Mouse (Mus musculus) stomach, embryonic 15.5 days (tissue): ENCODE data around the gene Btg1. TPM values are rescaled to one million over a fixed set of nuclear protein-coding genes. Genes with fewer than 3 reads are reported as not detected.

Experiments
- ATAC-seq: fragments of 200-750 bp; cut with Nextera tagmentation; 2 replicates; pipeline ENCODE4 v1.8.0; 2017; ENCODE audit warnings: low read depth, moderate number of reproducible peaks, moderate TSS enrichment; ENCODE audit not compliant: insufficient read depth, low FRiP score
- H3K27ac ChIP-seq: fragments of 300-500 bp; sonication (generic); 2 replicates; pipeline ENCODE4 v1.5.1; 2015; ENCODE audit warnings: mild to moderate bottlenecking, inconsistent platforms
- H3K27me3 ChIP-seq: fragments of 300-500 bp; sonication (generic); replicated peaks from 2 replicates; pipeline ENCODE4 v1.6.1; 2015; ENCODE audit warnings: inconsistent platforms
- H3K36me3 ChIP-seq: fragments of 300-500 bp; sonication (generic); 2 replicates; pipeline ENCODE4 v1.6.1; 2015; ENCODE audit warnings: inconsistent platforms
- H3K4me1 ChIP-seq: fragments of 300-500 bp; sonication (generic); 2 replicates; pipeline ENCODE4 v1.6.1; 2015; ENCODE audit warnings: inconsistent platforms
- H3K4me2 ChIP-seq: fragments of 300-500 bp; sonication (generic); 2 replicates; pipeline ENCODE4 v1.6.1; 2015; ENCODE audit warnings: mild to moderate bottlenecking, inconsistent platforms
- H3K4me3 ChIP-seq: fragments of 300-500 bp; sonication (generic); replicated peaks from 2 replicates; pipeline ENCODE4 v1.5.1; 2015; ENCODE audit warnings: inconsistent platforms
- H3K9ac ChIP-seq: fragments of 300-500 bp; sonication (generic); 2 replicates; pipeline ENCODE4 v1.6.1; 2015; ENCODE audit warnings: inconsistent platforms
- H3K9me3 ChIP-seq: fragments of 300-500 bp; sonication (generic); 2 replicates; pipeline ENCODE4 v1.6.1; 2016; ENCODE audit warnings: inconsistent platforms
- WGBS: fragments of 180-500 bp; shearing (Covaris S2); methylation state at CpG from one replicate; pipeline ENCODE4 v1.1.7; 2015; 5-methylcytosine and 5-hydroxymethylcytosine counted together
- polyA plus RNA-seq: library from polyadenylated mRNA; unstranded; fragments of >200 nt; fragmentation: Nextera tagmentation; extraction: Ambion mirVana; gene quantifications from 2 replicates; pipeline ENCODE4 v1.2.1, GENCODE M21; 2015

Btg1 gene
- polyA plus RNA-seq, 1 experiment from 2014 or later: 62.3 TPM

DNA sequence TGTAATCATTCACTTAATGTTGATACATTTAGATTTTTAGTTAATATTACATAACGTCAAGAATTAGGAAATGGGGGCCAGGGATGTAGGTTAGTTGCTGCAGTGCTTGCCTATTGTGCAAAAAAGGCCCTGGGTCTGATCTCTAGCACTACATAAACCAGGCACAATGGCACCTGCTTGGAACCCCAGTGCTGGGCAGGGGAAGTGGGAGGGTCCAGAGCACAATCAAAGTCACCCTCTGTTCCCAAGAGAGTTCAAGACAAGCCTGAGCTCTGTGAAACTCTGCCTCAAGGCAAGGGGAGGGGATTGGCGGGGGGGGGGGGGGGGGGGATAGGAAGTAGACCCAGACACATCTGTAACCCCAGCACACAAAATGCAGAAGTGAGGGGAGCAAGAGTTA, 24.7 kb upstream of the Btg1 start:
- no peak overlapping the region for H3K27ac ChIP-seq
- no peak for ATAC-seq
- no peaks in the 10 kb centered on the region for H3K36me3 ChIP-seq
- WGBS: 31% methylated on average over 1 of the region's 2 CpGs
- H3K9ac ChIP-seq: no peak overlapping the region
- no peak overlapping the region for H3K4me3 ChIP-seq
- no peaks in the 10 kb centered on the region for H3K27me3 ChIP-seq
- no peak overlapping the region for H3K4me2 ChIP-seq
- H3K9me3 ChIP-seq: no peaks in the 10 kb centered on the region
- no peaks in the 10 kb centered on the region for H3K4me1 ChIP-seq

DNA sequence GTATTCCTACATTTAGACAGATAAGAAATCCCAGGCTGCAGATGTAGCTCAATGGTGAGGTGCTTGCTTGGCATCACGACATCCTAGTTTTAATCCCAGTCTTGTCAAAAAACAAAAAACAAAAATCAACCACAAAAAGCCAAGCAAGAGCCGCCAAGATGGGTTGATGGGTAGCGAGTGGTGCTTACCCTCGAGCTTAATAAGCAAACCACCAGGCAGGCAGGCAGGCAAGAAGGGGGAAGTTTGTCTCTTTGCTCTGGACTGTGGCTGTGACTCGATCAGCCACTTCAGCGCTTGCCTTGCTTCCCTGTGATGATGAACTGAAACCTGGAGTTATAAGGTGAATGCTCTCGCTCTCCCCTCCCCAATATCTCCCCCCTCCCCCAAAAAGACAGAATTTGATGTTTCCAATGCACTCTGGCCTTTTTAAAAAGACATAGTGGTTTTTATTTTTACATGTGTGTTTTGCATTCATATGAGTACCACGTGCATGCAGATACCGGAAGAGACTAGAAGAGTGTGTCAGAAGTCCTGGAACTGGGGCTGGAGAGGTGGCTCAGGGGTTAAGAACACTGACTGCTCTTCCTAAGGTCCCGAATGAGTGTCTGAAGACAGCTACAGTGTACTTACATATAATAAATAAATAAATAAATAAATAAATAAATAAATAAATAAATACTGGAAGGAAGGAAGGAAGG, 21.2 kb upstream of the Btg1 start:
- Histone ChIP-seq H3K4me3 (no peak overlapping the region), H3K9ac (no peak overlapping the region), H3K36me3 (no peaks in the 10 kb centered on the region), H3K9me3 (no peaks in the 10 kb centered on the region), H3K4me1 (no peaks in the 10 kb centered on the region), H3K27ac (no peak overlapping the region), H3K27me3 (no peaks in the 10 kb centered on the region), H3K4me2 (no peak overlapping the region)
- ATAC-seq: no peak
- 83% methylated on average over 10 of the region's 10 CpGs for WGBS

GRCm38 (mm10) chr10:96596411-96596810, 20.4 kb upstream of the Btg1 start:
- no peaks in the 10 kb centered on the region for H3K4me1 ChIP-seq

DNA sequence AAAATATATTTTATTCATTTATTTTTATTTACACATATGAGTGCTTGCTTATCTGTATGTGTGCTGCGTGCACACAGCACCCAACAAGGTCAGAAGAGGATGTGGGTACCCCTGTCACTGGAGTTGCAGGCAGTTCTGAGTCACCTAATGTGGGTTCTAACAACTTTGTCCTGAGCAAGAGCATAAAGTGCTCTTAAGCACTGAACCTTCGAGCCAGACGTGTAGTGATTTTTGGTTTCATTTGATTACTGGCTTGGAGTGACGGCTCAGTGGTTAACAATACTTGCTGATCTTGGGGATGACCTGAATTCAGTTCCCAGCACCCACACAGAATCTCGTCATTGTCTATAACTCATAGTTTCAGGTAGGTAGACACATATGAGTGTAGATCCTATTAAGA, 17.2 kb upstream of the Btg1 start:
- Histone ChIP-seq H3K4me1 (no peaks in the 10 kb centered on the region), H3K36me3 (no peaks in the 10 kb centered on the region), H3K27me3 (no peaks in the 10 kb centered on the region), H3K27ac (no peak overlapping the region), H3K4me3 (no peak overlapping the region), H3K4me2 (no peak overlapping the region), H3K9ac (no peak overlapping the region), H3K9me3 (no peaks in the 10 kb centered on the region)
- ATAC-seq: no peak
- 91% methylated on average over 5 of the region's 5 CpGs for WGBS

More at GRCm38 (mm10) chr10:96596411-96596810, 20.4 kb upstream of the Btg1 start:
- Histone ChIP-seq H3K9ac (no peak overlapping the region), H3K36me3 (no peaks in the 10 kb centered on the region), H3K4me2 (no peak overlapping the region), H3K27me3 (no peaks in the 10 kb centered on the region), H3K4me3 (no peak overlapping the region), H3K9me3 (no peaks in the 10 kb centered on the region), H3K27ac (no peak overlapping the region)
- WGBS: 83% methylated on average over 7 of the region's 7 CpGs
- no peak for ATAC-seq

DNA sequence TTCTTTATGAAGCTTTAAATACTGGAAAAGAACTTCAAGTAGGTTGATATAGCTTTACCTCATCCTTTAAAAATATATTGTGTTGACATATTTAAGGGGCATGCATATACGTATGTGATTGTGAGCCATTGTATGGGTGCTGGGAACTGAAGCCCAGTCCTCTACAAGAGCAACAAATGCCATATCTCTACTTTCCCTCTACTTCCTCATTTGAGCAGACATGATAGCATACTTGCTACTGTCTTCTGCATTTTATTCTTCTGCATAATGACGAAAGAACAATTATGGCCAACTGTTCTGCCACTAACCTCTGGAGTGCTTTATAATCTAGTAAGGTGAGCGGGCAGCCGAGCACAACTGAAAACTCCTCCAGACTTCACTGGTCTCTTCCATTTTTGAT, 15.1 kb upstream of the Btg1 start:
- ATAC-seq: no peak
- no peak overlapping the region for H3K4me2 ChIP-seq
- H3K4me1 ChIP-seq: no peaks in the 10 kb centered on the region
- no peak overlapping the region for H3K4me3 ChIP-seq
- H3K9ac ChIP-seq: no peak overlapping the region
- no peaks in the 10 kb centered on the region for H3K27me3 ChIP-seq
- no peaks in the 10 kb centered on the region for H3K9me3 ChIP-seq
- WGBS: 89% methylated on average over 4 of the region's 4 CpGs
- no peaks in the 10 kb centered on the region for H3K36me3 ChIP-seq
- no peak overlapping the region for H3K27ac ChIP-seq

DNA sequence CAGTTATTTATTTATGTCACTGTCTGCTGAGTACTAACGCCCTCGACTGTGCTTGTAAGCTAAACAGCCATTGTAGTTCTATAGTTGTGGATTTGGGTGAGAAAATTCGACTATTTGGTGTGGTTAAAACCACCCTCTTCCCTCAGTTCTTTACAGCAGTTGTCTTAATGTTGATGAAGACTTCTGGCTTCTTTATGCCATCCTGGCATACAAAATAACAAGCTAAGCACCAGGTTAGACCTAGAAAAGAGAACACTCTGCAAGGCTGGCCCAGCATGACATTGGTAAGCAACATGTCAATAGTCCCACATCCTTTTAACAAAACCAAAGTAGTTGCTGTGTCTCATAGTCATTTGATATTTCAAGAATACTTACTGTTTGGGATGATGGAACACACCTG, 14.5 kb upstream of the Btg1 start:
- Histone ChIP-seq H3K9ac (no peak overlapping the region), H3K4me3 (no peak overlapping the region), H3K4me2 (no peak overlapping the region), H3K27ac (no peak overlapping the region), H3K4me1 (no peaks in the 10 kb centered on the region), H3K9me3 (no peaks in the 10 kb centered on the region), H3K36me3 (no peaks in the 10 kb centered on the region), H3K27me3 (no peaks in the 10 kb centered on the region)
- WGBS: 65% methylated on average over 3 of the region's 3 CpGs
- no peak for ATAC-seq

DNA sequence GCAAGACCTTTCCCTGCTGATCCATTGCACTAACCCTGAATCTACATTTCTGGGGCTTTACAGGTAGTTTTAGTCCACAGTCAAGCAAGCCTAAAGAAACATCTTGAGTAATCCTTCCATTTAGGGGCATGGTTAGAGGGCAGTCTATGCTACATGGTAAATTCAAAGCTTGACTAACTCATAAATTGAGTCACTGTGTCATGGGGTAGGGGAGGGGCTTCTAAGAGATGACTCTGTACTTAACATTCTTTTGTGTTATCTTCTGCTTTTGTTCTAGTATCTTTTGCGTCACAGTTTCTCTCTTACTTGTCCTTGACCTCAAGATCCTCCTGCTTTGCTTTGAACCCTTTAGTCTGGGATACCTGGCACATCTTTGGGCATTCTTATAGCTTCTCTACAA, 11.6 kb upstream of the Btg1 start:
- Histone ChIP-seq H3K9me3 (no peaks in the 10 kb centered on the region), H3K27ac (no peak overlapping the region), H3K4me2 (no peak overlapping the region), H3K36me3 (no peaks in the 10 kb centered on the region), H3K27me3 (no peaks in the 10 kb centered on the region), H3K4me1 (no peaks in the 10 kb centered on the region), H3K4me3 (no peak overlapping the region), H3K9ac (no peak overlapping the region)
- WGBS: 91% methylated on average over 1 of the region's 1 CpGs
- no peak for ATAC-seq

DNA sequence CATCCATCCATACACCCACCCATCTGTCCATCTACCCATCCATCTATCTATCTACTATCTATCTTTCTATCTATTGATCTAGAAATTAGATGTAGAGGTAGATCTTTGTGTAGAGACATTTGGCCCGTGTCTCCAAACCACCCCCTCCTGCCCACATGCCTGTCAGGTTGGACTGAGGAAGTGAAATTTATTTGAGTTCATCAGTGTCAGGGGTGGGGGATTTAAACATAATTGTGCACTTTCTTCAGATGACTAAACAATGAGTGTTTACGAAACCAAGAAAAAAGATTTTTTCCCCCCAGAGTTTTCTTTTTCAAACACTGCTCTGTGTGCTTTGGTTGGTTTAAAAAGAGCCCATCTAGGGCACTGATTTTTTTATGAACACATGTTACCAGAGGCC, 10.9 kb upstream of the Btg1 start:
- Histone ChIP-seq H3K27ac (no peak overlapping the region), H3K4me1 (no peaks in the 10 kb centered on the region), H3K4me2 (no peak overlapping the region), H3K9me3 (no peaks in the 10 kb centered on the region), H3K9ac (no peak overlapping the region), H3K36me3 (no peaks in the 10 kb centered on the region), H3K4me3 (no peak overlapping the region), H3K27me3 (no peaks in the 10 kb centered on the region)
- WGBS: 73% methylated on average over 2 of the region's 2 CpGs
- no peak for ATAC-seq

DNA sequence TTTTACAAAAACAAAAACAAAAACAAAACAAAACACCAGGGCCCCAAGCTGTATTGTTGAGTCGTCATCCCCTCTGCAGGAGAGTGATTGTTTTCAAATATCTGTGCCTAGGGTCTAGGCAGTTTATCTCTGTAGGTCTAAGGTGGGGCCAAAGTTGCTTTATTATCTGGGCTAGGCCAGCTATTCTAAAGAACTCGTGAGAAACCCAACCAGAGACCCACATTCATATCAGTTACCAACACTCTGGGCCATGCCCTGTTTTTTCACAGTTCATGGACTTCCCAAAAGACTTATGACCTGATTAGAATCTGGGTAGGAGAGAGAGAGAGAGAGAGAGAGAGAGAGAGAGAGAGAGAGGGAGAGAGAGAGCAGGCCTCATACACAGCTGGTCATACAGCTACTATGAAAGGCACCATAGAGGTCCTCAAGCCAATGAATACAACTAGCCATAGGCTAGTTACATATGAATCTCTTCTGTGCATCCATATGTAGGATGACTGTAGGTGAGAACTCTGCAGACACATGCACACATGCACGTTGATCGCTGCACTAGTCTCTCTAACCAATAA, 9.1 kb upstream of the Btg1 start:
- Histone ChIP-seq H3K9me3 (no peaks in the 10 kb centered on the region), H3K27me3 (no peaks in the 10 kb centered on the region), H3K4me1 (no peaks in the 10 kb centered on the region), H3K36me3 (no peaks in the 10 kb centered on the region), H3K4me2 (no peak overlapping the region), H3K4me3 (no peak overlapping the region), H3K9ac (no peak overlapping the region), H3K27ac (no peak overlapping the region)
- 78% methylated on average over 4 of the region's 4 CpGs for WGBS
- no peak for ATAC-seq

DNA sequence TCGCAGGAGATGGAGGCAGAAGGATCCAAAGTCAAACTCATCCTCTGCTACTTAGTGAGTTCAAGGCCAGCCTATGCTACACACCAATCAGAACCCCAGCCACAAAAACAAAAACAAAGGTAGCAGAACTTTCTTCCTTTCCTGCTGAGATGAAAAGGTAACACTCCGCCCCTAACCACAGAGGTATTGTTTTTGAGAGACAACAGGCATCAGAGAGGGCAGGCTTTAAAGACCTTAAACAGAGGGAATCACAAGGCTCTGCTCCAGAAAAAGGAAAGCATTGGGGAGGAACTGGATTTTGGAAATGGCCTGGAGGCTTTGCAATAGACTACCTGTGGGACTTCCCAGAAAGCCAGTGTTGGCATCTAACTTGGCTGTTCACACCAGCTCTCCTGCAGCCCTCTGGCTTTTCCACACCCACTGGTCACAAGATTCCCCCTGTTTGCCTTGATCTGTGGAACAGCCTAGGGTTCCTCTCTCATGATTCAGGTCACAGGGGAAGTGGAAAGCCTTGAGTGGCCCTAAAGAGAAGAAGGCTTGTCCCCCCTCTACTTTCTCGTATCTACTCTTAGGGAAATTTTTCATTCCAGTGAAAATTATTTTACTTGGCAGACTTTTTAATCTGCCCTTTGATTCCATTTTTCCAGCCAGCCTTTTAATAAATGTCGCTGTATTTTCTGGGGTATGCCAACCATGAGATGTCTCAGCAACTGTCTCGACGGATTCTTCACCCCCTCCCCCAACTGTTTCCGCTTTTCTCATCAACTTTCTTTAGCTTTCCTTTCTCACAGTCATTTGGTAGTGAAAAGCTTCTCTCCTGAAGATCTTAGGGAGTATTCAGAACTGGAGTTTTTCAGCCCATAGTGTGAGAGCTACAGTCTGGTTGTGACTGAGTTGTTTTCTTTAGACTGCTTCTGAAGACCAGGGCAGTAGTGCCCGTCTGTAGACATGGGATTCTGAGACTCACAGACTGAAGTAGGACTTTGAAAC, 7.2 kb upstream of the Btg1 start:
- Histone ChIP-seq H3K4me1 (no peaks in the 10 kb centered on the region), H3K27ac (no peak overlapping the region), H3K9me3 (no peaks in the 10 kb centered on the region), H3K36me3 (no peaks in the 10 kb centered on the region), H3K4me2 (no peak overlapping the region), H3K27me3 (no peaks in the 10 kb centered on the region), H3K4me3 (no peak overlapping the region), H3K9ac (no peak overlapping the region)
- WGBS: 78% methylated on average over 8 of the region's 8 CpGs
- no peak for ATAC-seq

DNA sequence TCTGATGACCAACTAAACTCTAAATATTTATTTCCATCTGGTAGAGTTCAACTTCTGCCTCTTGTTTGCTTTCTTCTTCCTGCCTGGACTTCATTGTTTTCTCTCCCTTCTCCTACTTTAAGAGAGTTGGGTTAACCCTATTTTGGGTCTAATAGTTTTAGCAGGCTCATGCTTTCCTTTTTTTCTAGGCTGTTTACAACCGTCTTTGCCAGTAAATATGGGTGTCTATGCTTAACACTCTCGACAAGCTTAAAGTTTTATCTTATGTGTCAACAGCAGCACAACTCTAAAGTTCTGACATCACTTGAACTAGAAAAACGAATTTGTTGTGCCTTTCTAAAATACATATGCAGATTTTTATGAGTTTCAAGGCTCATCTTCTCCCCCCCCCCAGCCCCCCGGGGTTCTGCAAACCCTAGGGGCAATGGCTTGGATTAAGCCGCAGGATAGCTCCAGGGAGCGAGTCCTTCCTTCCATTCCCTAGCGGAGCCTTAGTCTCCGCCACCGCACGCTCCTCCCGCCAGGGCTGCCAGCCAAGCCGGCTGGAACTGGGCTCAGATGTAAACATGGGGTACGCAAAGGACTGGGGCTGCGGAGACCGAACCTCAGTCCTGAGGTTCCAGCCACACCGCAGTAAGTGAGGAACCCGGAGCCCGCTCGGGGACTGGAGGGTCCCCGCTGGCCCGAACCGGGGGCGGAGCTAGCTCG, 651 bp upstream of the Btg1 start:
- Histone ChIP-seq H3K4me2 (peak overlapping the region; percentile 65), H3K27ac (peak overlapping the region; percentile 94), H3K36me3 (no peaks in the 10 kb centered on the region), H3K9me3 (no peaks in the 10 kb centered on the region), H3K4me1 (no peaks in the 10 kb centered on the region), H3K4me3 (peak overlapping the region; percentile 94), H3K27me3 (no peaks in the 10 kb centered on the region), H3K9ac (peak overlapping the region; percentile 71)
- ATAC-seq: no peak
- WGBS: 1% methylated on average over 24 of the region's 24 CpGs
